Mouse (Mus musculus): Measurements from ENCODE around the gene Gm13090. TPM values are rescaled to one million over a fixed set of nuclear protein-coding genes. Genes with fewer than 3 reads are reported as not detected.

Gm13090 gene
- not detected for total RNA-seq (2021)
- long read RNA-seq, experiment 1: 0 reads
- long read RNA-seq, experiment 2: 0 reads

GRCm38 (mm10) chr4:151089270-151089669 is at the start of gene Gm13090:
Gm13090 (plus strand) TSS chr4:151089570.
- DNase-seq (ENCODE audit: low spot score in 2 of 2): no peak

- DNase-seq (ENCODE audit: low spot score in 2 of 2): no peak
These were observed 47.9 kb upstream of the Gm13090 start for GRCm38 (mm10) chr4:151041506-151041905.

DNA sequence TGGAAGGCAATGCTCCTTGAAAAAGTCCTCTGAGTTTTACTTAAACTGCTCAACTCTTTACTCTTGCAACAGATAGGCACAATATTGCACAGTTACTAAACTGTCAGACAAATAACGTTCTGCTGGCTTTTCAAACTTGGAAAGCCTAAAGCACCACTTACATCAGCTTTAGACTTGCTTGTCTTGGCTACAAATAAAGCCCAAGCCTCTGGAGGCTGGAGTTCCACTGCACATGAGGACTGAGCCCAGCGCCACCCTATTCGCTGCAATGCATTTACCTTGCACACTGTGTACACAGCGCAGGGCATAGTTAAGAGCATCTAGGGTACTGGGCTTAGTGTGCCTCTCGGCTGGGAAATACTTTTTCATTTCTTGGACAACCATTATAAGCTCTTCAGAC is 46.1 kb upstream of the Gm13090 start:
- no peak for DNase-seq (ENCODE audit: low spot score in 2 of 2)

GRCm38 (mm10) chr4:151044037-151044943 is 45.1 kb upstream of the Gm13090 start, which contains the start of gene Per3:
Per3 (minus strand) TSS chr4:151044665.
- peak; percentile 98 for DNase-seq (ENCODE audit: low spot score in 2 of 2)

GRCm38 (mm10) chr4:151044944-151045570 is 44.3 kb upstream of the Gm13090 start:
- no peak for DNase-seq (ENCODE audit: low spot score in 2 of 2)

DNA sequence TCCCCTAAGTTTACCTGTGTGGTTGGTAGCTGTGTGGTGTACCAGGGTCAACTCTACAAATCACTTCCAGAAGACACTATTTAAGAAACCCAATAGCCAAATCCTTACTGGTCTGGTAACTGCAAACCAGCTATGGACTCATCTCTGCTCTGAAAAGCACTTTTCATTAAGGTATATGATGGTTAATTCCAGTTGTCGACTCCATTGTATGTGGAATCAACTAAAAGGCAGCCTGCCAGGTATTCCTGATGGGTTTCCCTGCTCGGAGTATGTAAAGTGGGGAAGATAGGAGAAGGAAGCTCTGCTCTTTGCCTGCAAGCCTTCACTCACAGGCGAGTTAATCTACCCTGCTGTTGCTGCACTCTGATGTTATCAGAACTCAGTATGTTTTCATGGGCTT is 42.8 kb upstream of the Gm13090 start:
- no peak for DNase-seq (ENCODE audit: low spot score in 2 of 2)

DNA sequence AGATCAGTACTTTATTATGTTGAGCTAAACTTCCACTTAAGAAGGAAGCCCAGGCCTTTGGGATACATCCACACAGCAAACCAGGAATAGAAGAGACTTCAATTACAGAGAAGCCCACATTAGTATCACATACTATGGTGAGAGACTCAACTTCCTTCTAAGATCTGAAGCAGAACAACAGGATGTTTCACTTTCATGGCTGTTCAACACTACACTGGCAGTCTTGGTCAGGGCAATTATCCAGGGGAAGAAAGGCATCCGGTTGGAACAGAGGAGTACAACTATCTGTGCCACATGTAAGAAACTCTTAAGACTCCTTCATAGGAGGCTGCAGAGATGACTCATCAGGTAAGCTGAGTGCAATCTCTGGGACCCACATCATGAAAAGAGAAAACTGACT is 38.2 kb upstream of the Gm13090 start:
- DNase-seq (ENCODE audit: low spot score in 2 of 2): no peak

GRCm38 (mm10) chr4:151057347-151058321 is 31.7 kb upstream of the Gm13090 start, which contains the start of gene Vamp3:
Vamp3 (minus strand) TSS chr4:151057963.
- peak; percentile 98 to 100 for DNase-seq (ENCODE audit: low spot score in 2 of 2)

DNA sequence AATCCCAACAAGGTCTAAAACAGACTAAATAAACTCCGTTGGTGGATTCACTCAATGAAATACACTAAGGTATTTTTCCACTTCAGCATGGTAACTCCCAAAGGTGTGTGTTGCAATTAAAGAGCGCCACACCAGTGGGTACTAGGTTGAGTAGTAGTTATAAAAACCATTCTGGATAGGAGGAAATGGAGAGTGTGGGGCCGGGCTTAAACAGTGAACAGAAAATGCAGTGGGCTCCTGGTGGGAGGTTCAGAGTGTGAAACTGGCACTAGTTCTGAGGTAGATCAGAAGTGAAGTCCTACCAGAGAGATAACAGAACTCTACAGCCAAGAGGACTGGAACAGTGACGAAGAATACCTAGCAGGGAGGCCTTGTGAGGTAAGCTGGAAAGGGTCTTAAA is 30.7 kb upstream of the Gm13090 start:
- no peak for DNase-seq (ENCODE audit: low spot score in 2 of 2)

GRCm38 (mm10) chr4:151059566-151059965 is 29.8 kb upstream of the Gm13090 start:
- DNase-seq (ENCODE audit: low spot score in 2 of 2): no peak

GRCm38 (mm10) chr4:151068751-151069150 is 20.6 kb upstream of the Gm13090 start:
- DNase-seq (ENCODE audit: low spot score in 2 of 2): no peak

GRCm38 (mm10) chr4:151070962-151071361 is 18.4 kb upstream of the Gm13090 start:
- no peak for DNase-seq (ENCODE audit: low spot score in 2 of 2)

DNA sequence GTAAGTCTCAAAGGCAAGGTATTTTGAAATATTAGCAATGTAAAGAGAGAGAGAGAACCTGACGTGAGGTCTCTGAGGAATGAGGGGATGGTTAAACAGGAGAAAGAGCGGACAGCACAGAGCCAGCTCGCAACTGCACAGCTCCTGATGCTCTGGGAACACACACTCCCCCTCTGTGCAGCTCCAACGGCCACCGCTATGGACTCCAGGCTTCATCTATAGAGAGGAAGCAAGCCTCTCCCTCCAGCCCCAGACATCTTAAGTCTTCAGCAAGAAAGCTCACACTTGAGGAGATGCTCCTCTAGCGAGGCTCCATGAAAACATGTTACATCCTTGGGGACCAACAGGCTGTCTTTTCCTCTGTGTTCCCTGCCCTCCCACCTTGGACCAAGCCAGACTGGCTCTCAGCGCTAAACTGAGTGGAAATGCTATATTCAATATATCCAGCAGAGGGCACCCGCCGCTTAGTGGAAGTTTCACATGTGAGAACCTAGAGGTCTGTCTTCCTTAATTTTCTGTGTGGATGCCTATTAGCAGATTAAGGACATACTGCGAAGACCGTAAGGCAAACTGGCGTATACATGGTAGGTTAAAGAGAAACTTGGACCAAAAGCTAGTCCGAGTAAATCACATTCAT is 16.1 kb upstream of the Gm13090 start:
- DNase-seq (ENCODE audit: low spot score in 2 of 2): peak; percentile 70 to 77

- DNase-seq (ENCODE audit: low spot score in 2 of 2): no peak
These were observed 14.6 kb upstream of the Gm13090 start for GRCm38 (mm10) chr4:151074817-151075216.

- DNase-seq (ENCODE audit: low spot score in 2 of 2): no peak
These were observed 8.0 kb upstream of the Gm13090 start for GRCm38 (mm10) chr4:151081355-151081754.

DNA sequence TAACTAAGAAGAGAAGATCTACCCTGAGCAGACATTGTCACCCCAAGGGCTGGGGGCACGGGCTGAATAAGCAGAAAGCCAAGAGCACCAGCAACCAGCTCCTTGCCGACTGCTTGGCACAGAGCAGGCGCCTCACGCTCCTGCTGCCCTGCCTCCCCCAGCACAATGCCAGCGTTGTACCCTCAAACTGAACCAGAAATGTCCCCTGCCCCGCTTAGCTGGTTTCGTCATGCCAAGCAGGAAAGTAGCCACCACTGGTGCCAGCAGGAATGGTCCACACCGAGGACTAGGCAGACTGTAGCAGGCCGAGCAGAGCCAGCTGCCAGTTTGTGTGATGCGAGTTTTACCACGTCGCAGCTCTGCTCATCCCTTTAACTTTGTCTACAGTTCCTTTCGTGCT is 7.4 kb upstream of the Gm13090 start:
- DNase-seq (ENCODE audit: low spot score in 2 of 2): no peak

DNA sequence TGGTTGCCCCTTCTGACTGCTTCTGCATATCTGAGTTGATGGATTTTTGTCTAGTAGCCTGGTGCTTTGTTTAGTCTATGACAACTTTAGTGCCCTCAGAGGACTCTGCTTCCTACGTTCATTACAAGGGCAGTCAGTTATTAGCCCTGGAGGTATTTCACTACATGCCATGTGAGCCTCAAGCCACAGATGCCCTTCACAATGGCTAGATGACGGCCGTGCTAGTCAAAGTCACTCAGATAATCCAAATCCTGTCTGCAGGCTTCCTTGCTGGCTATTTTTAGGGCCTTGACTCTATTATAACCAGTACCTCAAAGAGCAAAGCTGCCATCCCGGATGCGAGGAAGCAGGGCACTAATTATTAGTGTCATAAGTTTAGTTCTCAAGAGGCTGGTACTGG is 6.3 kb upstream of the Gm13090 start:
- DNase-seq (ENCODE audit: low spot score in 2 of 2): no peak

DNA sequence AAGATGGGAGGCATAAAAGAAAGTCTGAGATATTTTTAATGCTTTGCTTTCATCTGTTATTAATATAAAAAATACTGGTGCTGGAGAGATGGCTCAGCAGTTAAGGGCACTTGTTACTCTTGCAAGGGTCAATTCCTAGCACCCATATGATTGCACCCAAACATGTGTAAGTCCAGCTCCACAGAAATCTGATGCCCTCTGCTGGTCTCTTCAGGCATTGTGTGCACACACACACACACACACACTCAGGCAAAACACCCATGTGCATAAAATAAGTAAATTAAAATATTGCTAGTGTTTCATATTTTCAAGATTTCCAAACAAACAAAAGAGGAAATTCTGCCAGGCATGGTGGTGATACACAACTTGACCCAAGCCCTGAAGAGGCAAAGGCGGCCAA is 2.0 kb upstream of the Gm13090 start:
- DNase-seq (ENCODE audit: low spot score in 2 of 2): no peak

GRCm38 (mm10) chr4:151088819-151089218 is 551 bp upstream of the Gm13090 start:
- no peak for DNase-seq (ENCODE audit: low spot score in 2 of 2)

DNA sequence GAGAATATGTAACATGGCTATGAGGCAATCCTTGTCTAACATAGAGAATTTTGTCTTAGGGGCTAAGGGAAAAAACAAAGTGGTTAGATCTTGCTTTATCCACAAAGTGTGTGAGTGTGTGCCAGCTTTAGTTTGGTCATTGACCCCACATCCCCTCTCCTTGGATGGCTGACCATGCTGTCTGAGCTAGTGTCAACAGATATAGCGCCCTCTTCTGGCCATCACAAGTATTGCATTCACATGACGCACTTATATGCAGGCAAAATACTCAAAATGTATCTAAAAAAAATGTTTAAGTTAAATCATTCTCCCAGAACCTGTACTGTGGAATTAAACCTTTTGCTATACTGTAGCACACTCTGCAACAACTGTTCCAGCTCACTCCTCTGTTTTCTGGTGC is 5.8 kb downstream of the Gm13090 start:
- peak in 1 of 2 experiments; percentile 27 for DNase-seq (ENCODE audit: low spot score in 2 of 2)
